Mouse (Mus musculus): ENCODE results near the gene Ceacam3.
A peak's percentile ranks its signal among the peaks of the same experiment; 100 is the strongest.
"Not testable (repeated sequence)": the region's sequence is repeated elsewhere in the genome, so short reads cannot be mapped to it uniquely, and the experiment has no call there.

Gene Ceacam3

DNA sequence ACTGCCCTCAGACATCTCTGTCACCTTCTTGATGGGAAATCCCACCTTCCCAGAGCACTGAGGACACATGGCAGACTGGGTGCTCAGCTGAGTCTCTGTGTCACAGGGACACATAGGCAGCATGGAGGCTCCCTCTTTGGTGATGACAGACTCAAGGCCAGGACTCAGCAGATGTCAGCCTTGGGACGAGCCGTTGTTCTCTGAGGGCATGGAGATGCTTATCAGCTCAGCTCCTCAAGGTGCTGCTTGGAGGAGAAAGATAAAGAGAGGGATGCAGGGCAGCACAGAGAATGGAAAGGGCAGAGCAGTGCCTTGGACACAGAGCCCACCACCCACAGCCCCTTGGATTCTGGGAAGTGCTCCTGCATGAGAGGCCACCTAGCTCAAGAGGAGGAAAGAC, at the start of gene Ceacam3:
Ceacam3 (plus strand) TSS at position 352 of the 400 bp plus-strand sequence.
- no peak for DNase-seq (ENCODE audit: low spot score)

DNA sequence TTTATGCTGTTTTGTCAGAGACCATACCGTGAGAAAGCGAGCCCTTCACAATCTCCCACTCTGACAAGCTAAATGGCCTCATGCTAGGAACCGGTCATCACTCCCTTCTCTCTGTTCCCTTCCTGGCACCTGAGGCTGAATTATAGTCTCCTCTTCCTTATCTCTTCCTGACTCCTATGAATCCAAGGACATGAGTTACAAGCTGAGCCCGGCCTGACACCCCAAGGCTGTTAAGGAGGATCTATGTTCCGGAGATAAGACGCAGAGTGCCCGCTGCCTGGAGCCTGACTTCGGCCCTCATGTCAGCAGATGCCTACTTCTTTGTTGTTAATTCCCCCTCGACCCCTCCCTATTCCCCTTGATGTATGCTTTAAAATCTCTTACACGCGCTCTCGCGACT, 48.5 kb upstream of the Ceacam3 start:
- DNase-seq (ENCODE audit: low spot score) = not testable (repeated sequence)

- DNase-seq (ENCODE audit: low spot score) = no peak
Observed at GRCm38 (mm10) chr7:17135307-17135706, 14.8 kb upstream of the Ceacam3 start.

DNA sequence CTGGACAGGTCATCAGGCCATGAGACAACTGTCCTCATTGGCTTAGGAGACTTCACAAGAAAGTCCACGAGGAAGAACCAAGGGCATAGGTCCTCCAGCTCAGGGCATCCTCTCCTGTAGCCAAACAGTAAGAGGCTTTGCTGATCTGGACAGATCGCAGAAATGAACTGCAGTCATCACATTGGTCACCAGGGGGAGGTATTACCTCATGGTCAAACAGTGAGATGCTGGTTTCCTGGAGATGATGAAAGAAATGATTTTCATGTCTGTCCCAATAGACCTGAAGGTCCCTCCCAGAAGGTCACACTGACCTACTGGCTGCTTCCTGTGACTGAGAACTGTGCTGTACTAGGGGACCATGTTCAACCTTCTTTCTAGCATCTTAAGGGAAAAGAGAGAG, 5.6 kb downstream of the Ceacam3 start:
- DNase-seq (ENCODE audit: low spot score) = peak; percentile 33

DNA sequence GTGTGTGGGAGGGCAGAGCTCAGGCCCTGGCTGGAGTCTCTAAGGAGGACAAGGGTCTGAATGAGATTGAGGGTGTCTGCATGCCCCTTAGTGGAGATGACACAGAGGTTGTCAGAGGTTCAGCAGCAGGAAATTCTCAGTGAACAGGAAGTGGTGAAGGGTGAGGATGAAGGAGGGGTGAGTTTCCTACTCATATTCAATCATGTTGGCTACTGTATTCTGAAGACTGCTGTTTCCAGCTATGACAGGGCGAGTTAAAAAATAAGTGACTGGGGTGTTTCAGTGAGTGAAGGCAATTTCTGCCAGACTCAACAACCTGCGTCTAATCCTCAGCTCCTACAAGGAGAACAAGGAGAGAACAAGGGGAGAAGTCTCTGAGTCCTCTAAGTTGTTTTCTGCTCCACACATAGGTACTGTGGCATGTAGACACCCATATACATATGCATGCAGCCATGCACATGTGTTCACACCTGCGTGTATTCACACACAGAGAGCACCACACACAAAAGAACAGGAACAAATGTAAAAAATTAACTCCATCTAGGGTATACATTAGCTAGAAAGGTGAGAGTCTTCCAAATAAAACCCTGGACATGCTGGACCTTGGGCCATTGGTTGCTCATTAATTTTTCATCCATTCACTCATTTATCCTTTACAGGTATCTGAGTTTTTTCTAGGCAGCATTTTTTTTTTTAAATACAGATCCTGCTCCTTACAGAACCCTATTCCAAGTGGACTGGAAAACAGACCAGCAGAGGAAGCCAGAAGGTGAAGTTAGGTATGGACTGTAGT, 7.0 kb downstream of the Ceacam3 start:
- DNase-seq (ENCODE audit: low spot score) = no peak

- DNase-seq (ENCODE audit: low spot score) = no peak
Observed at GRCm38 (mm10) chr7:17159011-17159410, 8.9 kb downstream of the Ceacam3 start.

DNA sequence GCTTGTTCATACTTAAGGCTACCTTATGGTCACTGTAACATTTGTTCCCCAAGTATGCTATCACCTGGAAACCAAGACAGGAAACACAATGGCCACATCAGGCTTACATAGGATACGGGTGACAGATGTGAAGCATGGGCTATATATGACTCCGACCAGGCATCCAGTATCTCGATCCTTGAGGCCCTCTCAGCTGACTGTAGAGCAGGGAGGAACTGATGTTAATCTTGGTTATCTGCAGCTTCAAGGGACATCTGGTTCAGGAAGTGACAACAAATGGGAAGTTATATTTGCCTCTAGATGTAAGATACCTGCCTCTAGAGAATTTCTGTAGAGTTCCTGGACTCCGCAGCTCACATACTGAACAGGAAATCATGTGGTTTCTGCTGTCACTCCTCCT, 21.7 kb downstream of the Ceacam3 start:
- no peak for DNase-seq (ENCODE audit: low spot score)

DNA sequence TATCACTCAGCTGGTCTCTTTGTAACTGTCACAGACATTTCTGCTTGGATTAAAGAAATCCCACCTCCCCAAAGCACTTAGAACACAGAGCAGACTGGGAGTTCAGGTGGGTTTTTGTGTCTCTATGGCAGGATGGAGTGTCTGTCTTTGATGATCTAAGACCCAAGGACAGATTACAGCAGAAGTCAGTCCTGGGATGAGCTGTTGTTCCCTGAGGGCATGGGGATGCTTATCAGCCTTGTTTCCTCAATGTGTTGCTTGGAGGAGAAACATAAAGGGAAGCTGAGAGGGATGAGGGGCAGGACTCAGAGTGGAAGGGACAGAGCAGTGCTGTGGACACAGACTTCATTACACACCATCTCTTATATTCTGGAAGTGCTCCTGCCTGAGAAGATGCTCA, 53.1 kb downstream of the Ceacam3 start, which contains the start of gene Psg29:
Psg29 (plus strand) TSS at position 301 of the 400 bp plus-strand sequence.
- no peak for DNase-seq (ENCODE audit: low spot score)

- DNase-seq (ENCODE audit: low spot score) = no peak
Observed at GRCm38 (mm10) chr7:17205530-17206184, 55.6 kb downstream of the Ceacam3 start.
